Mouse (Mus musculus): ENCODE data around the gene Abcc12. TPM values are rescaled to one million over a fixed set of nuclear protein-coding genes. Genes with fewer than 3 reads are reported as not detected.

Gene Abcc12
- total RNA-seq (2014; fragmentation: Nextera tagmentation) (not detected in 2 replicates), total RNA-seq (2017) (0.05 TPM in 1 of 2 replicates, not detected in the other), polyA plus RNA-seq (2012) (0.01 TPM in 1 of 2 replicates, not detected in the other)

DNA sequence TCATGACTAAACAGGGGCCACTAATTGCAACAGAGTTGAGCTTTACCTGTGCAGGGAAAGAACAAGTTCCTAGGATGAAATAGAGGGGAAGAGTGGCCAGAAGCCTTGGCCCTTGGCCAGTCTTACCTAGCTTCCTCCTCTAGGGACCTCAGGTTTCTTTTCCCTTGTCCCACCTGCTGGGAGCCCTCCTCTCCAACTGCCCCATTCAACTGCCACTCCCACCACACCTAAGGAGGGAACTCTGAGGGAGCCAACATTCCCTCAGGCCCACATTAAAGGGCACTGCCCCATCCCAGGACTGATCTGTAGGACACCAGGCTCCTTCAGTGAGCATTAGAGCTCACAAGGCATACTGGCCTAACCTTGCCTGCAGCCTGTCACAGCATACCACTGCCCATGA is at the start of gene Abcc12:
Gene Abcc12 (minus strand): TSS at position 229 of the 400 bp plus-strand sequence.
- Histone ChIP-seq H3K4me1 (ENCODE audit: insufficient read depth, low read depth, low read length) (peaks cover 5% of the 10 kb centered on the region; the same call in 1 of the 2 replicates), H3K27me3 (ENCODE audit: insufficient read depth, low read length) (peaks cover 21% of the 10 kb centered on the region), H3K36me3 (replicated peaks) (no peaks in the 10 kb centered on the region), H3K9me3 (replicated peaks) (no peaks in the 10 kb centered on the region), H3K4me3 (ENCODE audit: low read depth, low read length) (no peak within 1 kb of the TSS)
- ATAC-seq (ENCODE audit: extremely low read depth, insufficient number of reproducible peaks, low FRiP score, poor library complexity, severe bottlenecking) (no peak), DNase-seq (ENCODE audit: low spot score) (no peak)
- TF ChIP-seq POLR2AphosphoS5 (IDR thresholded peaks at IDR 0.05; ENCODE audit: insufficient replicate concordance, low read depth, low read length): no peak
- no peak for TF ChIP-seq GATA1 (IDR thresholded peaks at IDR 0.05; ENCODE audit: borderline replicate concordance, low read length)
- TF ChIP-seq GATA2 (IDR thresholded peaks at IDR 0.05; ENCODE audit: borderline replicate concordance, low read depth, low read length): no peak
- TF ChIP-seq CTCF (IDR thresholded peaks at IDR 0.05; ENCODE audit: low read depth, low read length): no peak
- no peak for TF ChIP-seq TAL1 (conservative IDR thresholded peaks at IDR 0.05; ENCODE audit: low read depth, low read length)

DNA sequence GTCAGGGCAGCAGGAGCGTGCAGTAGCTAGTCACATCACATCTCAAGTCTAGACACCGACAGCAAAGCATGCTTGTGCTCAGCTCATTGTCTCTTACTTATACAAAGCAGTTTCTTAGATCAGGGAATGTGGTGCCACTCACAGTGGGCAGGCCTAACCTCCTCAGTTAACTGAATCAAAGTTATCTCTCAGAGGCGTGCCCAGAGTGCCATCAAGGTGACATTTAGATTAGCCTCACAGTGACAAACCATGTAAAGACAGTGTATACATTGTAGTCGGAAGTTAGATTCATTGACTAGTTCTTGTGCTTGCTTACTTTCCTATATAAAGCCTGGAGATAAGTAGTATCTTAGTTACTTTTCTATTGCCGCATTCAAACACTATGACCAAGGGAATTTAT is 49.7 kb upstream of the Abcc12 start:
- H3K4me1 ChIP-seq (ENCODE audit: insufficient read depth, low read depth, low read length): peaks cover 23% of the 10 kb centered on the region

DNA sequence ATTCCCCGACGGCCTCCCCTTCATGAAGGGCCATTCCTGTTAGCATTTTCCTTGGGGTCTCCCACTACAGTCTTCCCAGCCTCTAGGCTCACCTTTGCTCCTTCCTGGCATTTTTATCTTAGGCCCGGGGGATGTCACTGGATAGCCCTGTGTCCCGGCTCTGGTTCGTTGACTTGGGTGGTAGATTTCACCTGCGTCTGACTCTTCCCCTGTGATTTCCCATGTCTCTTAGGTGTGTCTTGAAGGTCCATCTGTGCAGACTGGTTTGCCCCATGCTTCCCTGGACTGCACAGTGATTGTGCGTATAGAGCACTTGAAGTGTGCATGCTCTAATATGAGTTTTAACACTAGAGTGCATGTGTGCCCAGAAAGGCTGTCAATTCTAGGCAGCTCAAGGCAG is 44.4 kb upstream of the Abcc12 start:
- no peak for DNase-seq (ENCODE audit: low spot score)
- no peak for TF ChIP-seq TAL1 (conservative IDR thresholded peaks at IDR 0.05; ENCODE audit: low read depth, low read length)
- no peak for TF ChIP-seq GATA1 (IDR thresholded peaks at IDR 0.05; ENCODE audit: borderline replicate concordance, low read length)
- TF ChIP-seq POLR2AphosphoS5 (IDR thresholded peaks at IDR 0.05; ENCODE audit: insufficient replicate concordance, low read depth, low read length): no peak
- TF ChIP-seq GATA2 (IDR thresholded peaks at IDR 0.05; ENCODE audit: borderline replicate concordance, low read depth, low read length): no peak
- TF ChIP-seq CTCF (IDR thresholded peaks at IDR 0.05; ENCODE audit: low read depth, low read length): no peak
- Histone ChIP-seq H3K27me3 (ENCODE audit: insufficient read depth, low read length) (no peaks in the 10 kb centered on the region), H3K4me3 (ENCODE audit: low read depth, low read length) (peak overlapping the region; percentile 98), H3K4me1 (ENCODE audit: insufficient read depth, low read depth, low read length) (peaks cover 25% of the 10 kb centered on the region), H3K9me3 (replicated peaks) (no peaks in the 10 kb centered on the region), H3K36me3 (replicated peaks) (peaks cover 11% of the 10 kb centered on the region)
- ATAC-seq (ENCODE audit: extremely low read depth, insufficient number of reproducible peaks, low FRiP score, poor library complexity, severe bottlenecking): no peak

More for the DNA sequence above, 49.7 kb upstream of the Abcc12 start:
- H3K9me3 ChIP-seq (replicated peaks): no peaks in the 10 kb centered on the region
- DNase-seq (ENCODE audit: low spot score) (no peak), ATAC-seq (ENCODE audit: extremely low read depth, insufficient number of reproducible peaks, low FRiP score, poor library complexity, severe bottlenecking) (no peak)
- no peaks in the 10 kb centered on the region for H3K27me3 ChIP-seq (ENCODE audit: insufficient read depth, low read length)
- peaks cover 57% of the 10 kb centered on the region for H3K36me3 ChIP-seq (replicated peaks)
- no peak overlapping the region for H3K4me3 ChIP-seq (ENCODE audit: low read depth, low read length)
- TF ChIP-seq GATA1 (IDR thresholded peaks at IDR 0.05; ENCODE audit: borderline replicate concordance, low read length) (no peak), TAL1 (conservative IDR thresholded peaks at IDR 0.05; ENCODE audit: low read depth, low read length) (no peak)

DNA sequence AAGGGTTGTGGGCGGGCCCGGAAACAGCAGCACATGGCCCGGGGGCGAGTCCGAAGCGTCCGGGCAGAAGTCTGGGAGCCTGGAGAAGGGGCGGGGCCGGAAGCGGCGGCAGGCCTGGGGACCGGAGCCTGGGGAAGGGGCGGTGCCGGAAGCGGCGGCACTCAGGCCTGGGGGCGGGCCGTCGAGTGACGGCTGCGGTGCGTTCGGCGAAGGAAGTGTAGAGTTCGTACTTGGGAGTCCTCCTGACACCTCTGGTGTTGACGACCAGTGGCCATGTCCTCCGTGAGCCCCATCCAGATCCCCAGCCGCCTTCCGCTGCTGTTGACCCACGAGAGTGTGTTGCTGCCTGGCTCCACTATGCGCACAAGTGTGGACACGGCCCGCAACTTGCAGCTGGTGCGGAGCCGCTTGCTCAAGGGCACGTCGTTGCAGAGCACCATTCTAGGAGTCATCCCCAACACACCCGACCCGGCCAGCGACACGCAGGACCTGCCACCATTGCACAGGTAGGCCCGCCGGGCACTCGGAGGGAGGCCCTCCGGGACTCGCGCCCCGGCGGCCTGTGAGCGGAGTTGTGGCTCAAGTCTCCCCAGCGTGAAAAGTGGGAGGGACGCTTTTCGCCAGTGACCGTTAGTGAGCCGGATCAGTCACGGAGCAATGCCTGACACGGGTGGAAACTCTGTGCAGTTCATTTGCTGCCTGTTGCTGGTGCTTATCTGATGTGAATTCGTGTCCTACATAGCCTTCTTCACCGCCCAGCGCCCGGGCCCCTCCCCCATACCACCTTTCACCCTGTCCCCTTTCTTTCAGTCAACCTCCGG is 43.6 kb upstream of the Abcc12 start, which contains the start of gene Lonp2:
Gene Lonp2 (plus strand): TSS at position 133 of the 821 bp plus-strand sequence.
- Histone ChIP-seq H3K9me3 (replicated peaks) (no peaks in the 10 kb centered on the region), H3K4me1 (ENCODE audit: insufficient read depth, low read depth, low read length) (peaks cover 28% of the 10 kb centered on the region), H3K27me3 (ENCODE audit: insufficient read depth, low read length) (no peaks in the 10 kb centered on the region), H3K4me3 (ENCODE audit: low read depth, low read length) (peak within 1 kb of the TSS; percentile 98), H3K36me3 (replicated peaks) (peaks cover 11% of the 10 kb centered on the region)
- ATAC-seq (ENCODE audit: extremely low read depth, insufficient number of reproducible peaks, low FRiP score, poor library complexity, severe bottlenecking): peak; percentile 95
- TF ChIP-seq GATA2 (IDR thresholded peaks at IDR 0.05; ENCODE audit: borderline replicate concordance, low read depth, low read length) (no peak), TAL1 (conservative IDR thresholded peaks at IDR 0.05; ENCODE audit: low read depth, low read length) (no peak), POLR2AphosphoS5 (IDR thresholded peaks at IDR 0.05; ENCODE audit: insufficient replicate concordance, low read depth, low read length) (no peak), CTCF (IDR thresholded peaks at IDR 0.05; ENCODE audit: low read depth, low read length) (no peak)
- DNase-seq (ENCODE audit: low spot score): peak; percentile 95

DNA sequence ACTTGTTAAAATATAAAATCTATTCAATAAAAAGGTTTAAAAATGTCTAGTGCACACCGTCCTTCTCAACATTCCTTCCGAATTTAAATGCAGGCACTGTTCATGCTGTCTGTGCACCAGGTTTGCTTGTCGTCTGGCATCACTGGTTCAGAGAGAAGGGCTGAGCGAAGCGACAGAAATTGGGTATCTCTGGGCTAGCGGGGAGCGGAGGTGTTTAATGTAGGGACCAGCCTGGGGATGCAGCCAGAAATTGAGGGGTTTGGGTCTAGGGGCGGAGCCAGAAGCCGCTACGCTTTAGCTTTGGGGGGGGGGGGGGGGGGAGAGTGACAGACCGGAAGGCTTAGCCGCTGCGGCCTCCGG is 43.0 kb upstream of the Abcc12 start:
- peaks cover 28% of the 10 kb centered on the region for H3K4me1 ChIP-seq (ENCODE audit: insufficient read depth, low read depth, low read length)

DNA sequence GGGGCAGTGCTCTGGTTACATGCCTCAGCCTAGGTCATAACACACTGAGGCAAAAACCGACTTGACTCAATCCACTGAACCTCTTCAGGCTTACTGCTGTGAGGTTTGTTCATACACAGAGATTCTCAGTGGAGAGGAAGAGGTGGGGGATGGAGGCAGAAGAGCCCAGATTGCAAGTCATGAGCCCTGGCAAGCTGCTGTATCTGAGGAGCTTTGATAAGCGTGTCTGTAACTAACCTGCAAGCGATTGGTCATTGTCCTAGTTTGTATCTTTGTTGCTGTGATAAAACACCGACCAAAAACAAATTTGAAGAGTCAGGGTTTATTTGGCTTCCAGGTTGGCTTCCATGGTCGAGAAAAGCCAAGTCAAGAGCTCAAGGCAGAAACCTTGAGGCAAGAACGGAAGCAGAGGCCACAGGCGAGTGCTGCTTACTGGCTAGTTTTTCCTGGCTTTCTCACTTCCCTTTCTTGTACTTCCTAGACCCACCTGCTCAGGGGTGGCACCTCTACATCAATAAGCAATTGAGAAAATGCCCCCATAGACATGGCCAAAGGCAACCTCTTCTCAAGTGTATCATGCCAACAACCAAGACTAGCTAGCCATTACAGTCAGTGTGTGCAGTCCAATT is 37.4 kb upstream of the Abcc12 start:
- Histone ChIP-seq H3K9me3 (replicated peaks) (no peaks in the 10 kb centered on the region), H3K4me1 (ENCODE audit: insufficient read depth, low read depth, low read length) (peaks cover 20% of the 10 kb centered on the region), H3K36me3 (replicated peaks) (no peaks in the 10 kb centered on the region), H3K4me3 (ENCODE audit: low read depth, low read length) (no peak overlapping the region), H3K27me3 (ENCODE audit: insufficient read depth, low read length) (peaks cover 7% of the 10 kb centered on the region; the same call in 1 of the 2 replicates)
- ATAC-seq (ENCODE audit: extremely low read depth, insufficient number of reproducible peaks, low FRiP score, poor library complexity, severe bottlenecking) (peak; percentile 92), DNase-seq (ENCODE audit: low spot score) (no peak)
- no peak for TF ChIP-seq GATA1 (IDR thresholded peaks at IDR 0.05; ENCODE audit: borderline replicate concordance, low read length)
- peak; percentile 52 for TF ChIP-seq TAL1 (conservative IDR thresholded peaks at IDR 0.05; ENCODE audit: low read depth, low read length)
- TF ChIP-seq POLR2AphosphoS5 (IDR thresholded peaks at IDR 0.05; ENCODE audit: insufficient replicate concordance, low read depth, low read length): no peak
- no peak for TF ChIP-seq GATA2 (IDR thresholded peaks at IDR 0.05; ENCODE audit: borderline replicate concordance, low read depth, low read length)
- TF ChIP-seq CTCF (IDR thresholded peaks at IDR 0.05; ENCODE audit: low read depth, low read length): no peak

More for the DNA sequence above, 43.0 kb upstream of the Abcc12 start:
- DNase-seq (ENCODE audit: low spot score): no peak
- Histone ChIP-seq H3K27me3 (ENCODE audit: insufficient read depth, low read length) (no peaks in the 10 kb centered on the region), H3K9me3 (replicated peaks) (no peaks in the 10 kb centered on the region), H3K36me3 (replicated peaks) (peaks cover 11% of the 10 kb centered on the region), H3K4me3 (ENCODE audit: low read depth, low read length) (peak overlapping the region; percentile 98)
- no peak for ATAC-seq (ENCODE audit: extremely low read depth, insufficient number of reproducible peaks, low FRiP score, poor library complexity, severe bottlenecking)
- TF ChIP-seq POLR2AphosphoS5 (IDR thresholded peaks at IDR 0.05; ENCODE audit: insufficient replicate concordance, low read depth, low read length) (no peak), GATA1 (IDR thresholded peaks at IDR 0.05; ENCODE audit: borderline replicate concordance, low read length) (no peak), CTCF (IDR thresholded peaks at IDR 0.05; ENCODE audit: low read depth, low read length) (no peak), GATA2 (IDR thresholded peaks at IDR 0.05; ENCODE audit: borderline replicate concordance, low read depth, low read length) (no peak), TAL1 (conservative IDR thresholded peaks at IDR 0.05; ENCODE audit: low read depth, low read length) (no peak)
